Mouse (Mus musculus): ENCODE measurements around the gene Adgrg5. TPM values are rescaled to one million over a fixed set of nuclear protein-coding genes. Genes with fewer than 3 reads are reported as not detected.

Adgrg5 gene
- total and polyA plus RNA-seq, 2 experiments from 2014 or later = 0.11 TPM; not detected in 1

- no peak for TF ChIP-seq CTCF (IDR thresholded peaks at IDR 0.05; ENCODE audit: low read depth)
- WGBS = 20% methylated on average over 8 of the region's 8 CpGs
- Histone ChIP-seq H3K4me2 (ENCODE audit: low read depth, low read length) (no peak overlapping the region), H3K9ac (replicated peaks; ENCODE audit: low read length) (no peak overlapping the region), H3K27ac (no peak overlapping the region), H3K4me1 (ENCODE audit: insufficient read depth, low read length) (peaks cover 6% of the 10 kb centered on the region), H3K27me3 (ENCODE audit: insufficient read depth, low read length) (no peaks in the 10 kb centered on the region), H3K9me3 (ENCODE audit: low read length) (no peaks in the 10 kb centered on the region), H3K36me3 (ENCODE audit: insufficient read depth, low read length) (no peaks in the 10 kb centered on the region), H3K4me3 (ENCODE audit: low read length) (no peak overlapping the region)
- DNase-seq (ENCODE audit: low spot score) = no peak
- no peak for ATAC-seq
These were observed 892 bp upstream of the Adgrg5 start for GRCm38 (mm10) chr8:94922602-94923001.

GRCm38 (mm10) chr8:94928227-94928626 is 4.7 kb downstream of the Adgrg5 start:
- no peak for TF ChIP-seq CTCF (IDR thresholded peaks at IDR 0.05; ENCODE audit: low read depth)
- WGBS = 86% methylated on average over 3 of the region's 3 CpGs
- Histone ChIP-seq H3K4me1 (ENCODE audit: insufficient read depth, low read length) (no peaks in the 10 kb centered on the region), H3K9ac (replicated peaks; ENCODE audit: low read length) (no peak overlapping the region), H3K4me2 (ENCODE audit: low read depth, low read length) (no peak overlapping the region), H3K27me3 (ENCODE audit: insufficient read depth, low read length) (no peaks in the 10 kb centered on the region), H3K27ac (no peak overlapping the region), H3K9me3 (ENCODE audit: low read length) (no peaks in the 10 kb centered on the region), H3K4me3 (ENCODE audit: low read length) (no peak overlapping the region), H3K36me3 (ENCODE audit: insufficient read depth, low read length) (no peaks in the 10 kb centered on the region)
- no peak for ATAC-seq
- no peak for DNase-seq (ENCODE audit: low spot score)

- no peaks in the 10 kb centered on the region for H3K27me3 ChIP-seq (ENCODE audit: insufficient read depth, low read length)
- TF ChIP-seq CTCF (IDR thresholded peaks at IDR 0.05; ENCODE audit: low read depth) = no peak
- no peak overlapping the region for H3K9ac ChIP-seq (replicated peaks; ENCODE audit: low read length)
- H3K4me1 ChIP-seq (ENCODE audit: insufficient read depth, low read length) = no peaks in the 10 kb centered on the region
- H3K4me2 ChIP-seq (ENCODE audit: low read depth, low read length) = no peak overlapping the region
- no peaks in the 10 kb centered on the region for H3K36me3 ChIP-seq (ENCODE audit: insufficient read depth, low read length)
- no peaks in the 10 kb centered on the region for H3K9me3 ChIP-seq (ENCODE audit: low read length)
- WGBS = 70% methylated on average over 5 of the region's 5 CpGs
- no peak overlapping the region for H3K4me3 ChIP-seq (ENCODE audit: low read length)
- DNase-seq (ENCODE audit: low spot score) = no peak
- no peak for ATAC-seq
- H3K27ac ChIP-seq = no peak overlapping the region
These were observed 10.4 kb downstream of the Adgrg5 start for GRCm38 (mm10) chr8:94933918-94934317.

- no peaks in the 10 kb centered on the region for H3K36me3 ChIP-seq (ENCODE audit: insufficient read depth, low read length)
- H3K4me1 ChIP-seq (ENCODE audit: insufficient read depth, low read length) = no peaks in the 10 kb centered on the region
- H3K27ac ChIP-seq = no peak overlapping the region
- H3K27me3 ChIP-seq (ENCODE audit: insufficient read depth, low read length) = no peaks in the 10 kb centered on the region
- no peak overlapping the region for H3K4me2 ChIP-seq (ENCODE audit: low read depth, low read length)
- no peaks in the 10 kb centered on the region for H3K9me3 ChIP-seq (ENCODE audit: low read length)
- 84% methylated on average over 3 of the region's 3 CpGs for WGBS
- DNase-seq (ENCODE audit: low spot score) (no peak), ATAC-seq (no peak)
- H3K4me3 ChIP-seq (ENCODE audit: low read length) = no peak overlapping the region
- TF ChIP-seq CTCF (IDR thresholded peaks at IDR 0.05; ENCODE audit: low read depth) = no peak
- H3K9ac ChIP-seq (replicated peaks; ENCODE audit: low read length) = no peak overlapping the region
These were observed 11.7 kb downstream of the Adgrg5 start for GRCm38 (mm10) chr8:94935172-94935571.

- H3K4me1 ChIP-seq (ENCODE audit: insufficient read depth, low read length) = no peaks in the 10 kb centered on the region
These were observed 19.1 kb downstream of the Adgrg5 start for GRCm38 (mm10) chr8:94942566-94942965.

GRCm38 (mm10) chr8:94945185-94945584 is 21.7 kb downstream of the Adgrg5 start:
- peak; percentile 16 for DNase-seq (ENCODE audit: low spot score)
- H3K27me3 ChIP-seq (ENCODE audit: insufficient read depth, low read length) = no peaks in the 10 kb centered on the region
- ATAC-seq = no peak
- H3K27ac ChIP-seq = no peak overlapping the region
- H3K4me1 ChIP-seq (ENCODE audit: insufficient read depth, low read length) = no peaks in the 10 kb centered on the region; the same call in 1 of the 2 replicates
- no peak for TF ChIP-seq CTCF (IDR thresholded peaks at IDR 0.05; ENCODE audit: low read depth)
- no peak overlapping the region for H3K4me3 ChIP-seq (ENCODE audit: low read length)
- no peak overlapping the region for H3K9ac ChIP-seq (replicated peaks; ENCODE audit: low read length)
- H3K4me2 ChIP-seq (ENCODE audit: low read depth, low read length) = no peak overlapping the region
- no peaks in the 10 kb centered on the region for H3K36me3 ChIP-seq (ENCODE audit: insufficient read depth, low read length)
- WGBS = 40% methylated on average over 6 of the region's 6 CpGs
- no peaks in the 10 kb centered on the region for H3K9me3 ChIP-seq (ENCODE audit: low read length)

More at GRCm38 (mm10) chr8:94942566-94942965, 19.1 kb downstream of the Adgrg5 start:
- Histone ChIP-seq H3K27me3 (ENCODE audit: insufficient read depth, low read length) (no peaks in the 10 kb centered on the region), H3K9me3 (ENCODE audit: low read length) (no peaks in the 10 kb centered on the region), H3K4me2 (ENCODE audit: low read depth, low read length) (no peak overlapping the region), H3K27ac (no peak overlapping the region), H3K36me3 (ENCODE audit: insufficient read depth, low read length) (no peaks in the 10 kb centered on the region), H3K4me3 (ENCODE audit: low read length) (no peak overlapping the region), H3K9ac (replicated peaks; ENCODE audit: low read length) (no peak overlapping the region)
- peak; percentile 95 for TF ChIP-seq CTCF (IDR thresholded peaks at IDR 0.05; ENCODE audit: low read depth)
- peak; percentile 66 for DNase-seq (ENCODE audit: low spot score)
- 21% methylated on average over 6 of the region's 6 CpGs for WGBS
- 0 out of 2 replicates have a peak, but pooled peaks have one; percentile 15 for ATAC-seq

- WGBS = 72% methylated on average over 4 of the region's 4 CpGs
These were observed 24.9 kb downstream of the Adgrg5 start for GRCm38 (mm10) chr8:94948421-94948820.

More at GRCm38 (mm10) chr8:94948421-94948820, 24.9 kb downstream of the Adgrg5 start:
- no peak overlapping the region for H3K9ac ChIP-seq (replicated peaks; ENCODE audit: low read length)
- DNase-seq (ENCODE audit: low spot score) = no peak
- no peak overlapping the region for H3K4me2 ChIP-seq (ENCODE audit: low read depth, low read length)
- H3K4me3 ChIP-seq (ENCODE audit: low read length) = no peak overlapping the region
- H3K27me3 ChIP-seq (ENCODE audit: insufficient read depth, low read length) = no peaks in the 10 kb centered on the region
- H3K4me1 ChIP-seq (ENCODE audit: insufficient read depth, low read length) = no peaks in the 10 kb centered on the region; the same call in 1 of the 2 replicates
- TF ChIP-seq CTCF (IDR thresholded peaks at IDR 0.05; ENCODE audit: low read depth) = no peak
- H3K27ac ChIP-seq = no peak overlapping the region
- H3K36me3 ChIP-seq (ENCODE audit: insufficient read depth, low read length) = no peaks in the 10 kb centered on the region
- ATAC-seq = no peak
- H3K9me3 ChIP-seq (ENCODE audit: low read length) = no peaks in the 10 kb centered on the region
